Mouse (Mus musculus): ENCODE data around the gene Snd1.

DNA sequence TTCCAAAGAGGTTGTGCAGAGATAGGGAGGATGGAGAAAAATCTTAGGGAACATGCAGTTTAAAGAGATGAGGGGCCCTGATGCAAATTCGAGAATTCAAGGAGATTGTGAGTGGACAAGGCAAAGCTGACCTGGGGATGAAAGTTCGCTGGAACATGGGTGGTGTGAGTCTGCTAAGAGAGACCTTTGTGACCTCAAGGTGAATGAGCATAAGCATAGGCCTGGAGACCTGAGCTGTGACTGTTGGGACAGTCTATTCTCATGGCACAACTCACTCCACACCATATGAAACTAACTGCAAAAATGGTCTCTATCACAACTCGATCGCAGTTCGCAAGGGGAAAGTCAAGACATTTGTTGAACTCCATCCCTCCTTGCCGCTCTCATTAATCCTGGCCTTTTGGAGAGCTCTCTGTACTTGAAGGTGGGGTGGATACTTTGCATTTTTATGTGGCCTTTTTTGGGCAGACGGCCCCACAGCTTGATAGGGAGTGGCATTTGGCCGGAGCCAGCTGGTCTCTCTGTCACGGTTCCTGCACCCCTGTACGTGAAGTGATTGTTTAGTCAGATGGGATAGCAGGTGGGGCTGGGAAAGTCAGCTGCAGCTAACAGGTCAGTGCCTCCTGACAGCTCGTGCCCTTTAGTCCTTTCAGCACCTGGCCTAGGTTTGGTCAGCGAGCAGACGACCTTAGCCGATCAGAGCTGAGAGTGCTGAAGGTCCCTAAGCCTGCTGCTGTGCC is 273.2 kb downstream of the Snd1 start:
- TF ChIP-seq EP300 (IDR thresholded peaks at IDR 0.05; ENCODE audit: low read depth) (no peak), CTCF (IDR thresholded peaks at IDR 0.05; ENCODE audit: low read depth) (no peak)

Measured in liver, embryonic 14.5 days (tissue).